Mouse (Mus musculus) olfactory bulb, adult 2 months (tissue): ENCODE results near the gene Ints5. TPM values are rescaled to one million over a fixed set of nuclear protein-coding genes. Genes with fewer than 3 reads are reported as not detected.

Source experiments
- H3K27ac ChIP-seq: fragments of 200-500 bp; 2 replicates; pipeline ENCODE4 v1.5.1; 2012; ENCODE audit warnings: low read depth, low read length; ENCODE audit not compliant: insufficient read depth
- H3K4me1 ChIP-seq: fragments of 200-500 bp; 2 replicates; pipeline ENCODE4 v1.6.1; 2012; ENCODE audit warnings: low read length; ENCODE audit not compliant: control insufficient read depth, insufficient read depth
- H3K4me3 ChIP-seq: fragments of 200-500 bp; 2 replicates; pipeline ENCODE4 v1.5.1; 2012; ENCODE audit warnings: mild to moderate bottlenecking, low read depth, low read length, moderate library complexity; ENCODE audit not compliant: insufficient read depth
- CTCF ChIP-seq: fragments of 200-500 bp; IDR thresholded peaks from 2 replicates; pipeline ENCODE4 v1.5.1; 2012; ENCODE audit warnings: low read depth, mild to moderate bottlenecking, low read length, moderate library complexity; ENCODE audit not compliant: insufficient read depth
- POLR2A ChIP-seq: fragments of 200-500 bp; IDR thresholded peaks from 2 replicates; pipeline ENCODE4 v1.6.1; 2012; ENCODE audit warnings: mild to moderate bottlenecking, low read depth, low read length, moderate library complexity; ENCODE audit not compliant: insufficient read depth
- whole genome bisulfite sequencing: fragments of 180-500 bp; shearing (Covaris S2); methylation state at CpG from one replicate; pipeline ENCODE4 v1.1.7; 2018; 5-methylcytosine and 5-hydroxymethylcytosine counted together
- polyA plus RNA-seq: library from polyadenylated mRNA; stranded (reverse); fragments of >200 nt; gene quantifications from 2 replicates; pipeline ENCODE4 v1.2.4, GENCODE M21; 2012; ENCODE audit warnings: low replicate concordance; ENCODE audit not compliant: missing spikeins, insufficient read depth, insufficient read length

The Ints5 gene
- polyA plus RNA-seq, 1 experiment = not detected

- TF ChIP-seq POLR2A = no peak
- TF ChIP-seq CTCF = no peak
- Histone ChIP-seq H3K4me1 (peaks cover 5% of the 10 kb centered on the region), H3K27ac (no peak overlapping the region), H3K4me3 (no peak overlapping the region)
- WGBS = 87% methylated on average over 2 of the region's 2 CpGs
Measured at GRCm38 (mm10) chr19:8936736-8937135, 43.9 kb downstream of the Ints5 start.

DNA sequence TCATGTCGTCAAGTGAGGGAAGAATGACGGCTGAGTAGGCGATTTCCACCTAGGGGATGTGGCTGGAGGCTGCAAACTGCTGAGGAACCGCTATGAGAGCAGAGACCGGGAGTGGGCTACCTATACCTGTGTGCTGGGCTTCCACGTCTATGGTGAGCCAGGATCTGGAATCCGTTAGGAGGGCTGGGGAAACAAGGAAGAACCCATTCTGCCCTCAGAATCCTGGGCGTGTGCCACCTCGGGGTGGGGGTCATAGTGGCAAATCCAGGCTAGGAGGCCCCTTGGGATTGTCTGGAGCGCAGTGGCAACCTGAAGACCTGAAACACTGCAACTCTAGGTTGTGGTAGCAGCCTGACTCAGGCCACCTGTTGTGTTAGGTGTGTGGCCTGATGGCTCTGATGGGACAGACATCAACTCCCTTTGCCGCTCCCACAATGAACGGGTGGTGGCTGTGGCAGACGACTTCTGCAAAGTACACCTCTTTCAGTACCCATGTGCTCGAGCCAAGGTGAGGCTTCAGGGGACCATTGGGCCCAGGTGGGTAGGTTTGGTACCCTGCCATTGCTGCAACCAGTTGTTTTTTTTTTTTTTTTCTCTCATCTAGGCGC lies 47.8 kb downstream of the Ints5 start:
- Histone ChIP-seq H3K27ac (no peak overlapping the region), H3K4me3 (no peak overlapping the region), H3K4me1 (peaks cover 12% of the 10 kb centered on the region)
- WGBS = 82% methylated on average over 15 of the region's 15 CpGs
- no peak for TF ChIP-seq CTCF
- no peak for TF ChIP-seq POLR2A

- TF ChIP-seq POLR2A (no peak), CTCF (no peak)
- 37% methylated on average over 10 of the region's 10 CpGs for WGBS
- peaks cover 12% of the 10 kb centered on the region for H3K4me1 ChIP-seq
- H3K27ac ChIP-seq = peak overlapping the region; percentile 18; the same call in 1 of the 2 replicates
- peak overlapping the region; percentile 83 for H3K4me3 ChIP-seq
Measured at GRCm38 (mm10) chr19:8941136-8941514, 48.3 kb downstream of the Ints5 start.

DNA sequence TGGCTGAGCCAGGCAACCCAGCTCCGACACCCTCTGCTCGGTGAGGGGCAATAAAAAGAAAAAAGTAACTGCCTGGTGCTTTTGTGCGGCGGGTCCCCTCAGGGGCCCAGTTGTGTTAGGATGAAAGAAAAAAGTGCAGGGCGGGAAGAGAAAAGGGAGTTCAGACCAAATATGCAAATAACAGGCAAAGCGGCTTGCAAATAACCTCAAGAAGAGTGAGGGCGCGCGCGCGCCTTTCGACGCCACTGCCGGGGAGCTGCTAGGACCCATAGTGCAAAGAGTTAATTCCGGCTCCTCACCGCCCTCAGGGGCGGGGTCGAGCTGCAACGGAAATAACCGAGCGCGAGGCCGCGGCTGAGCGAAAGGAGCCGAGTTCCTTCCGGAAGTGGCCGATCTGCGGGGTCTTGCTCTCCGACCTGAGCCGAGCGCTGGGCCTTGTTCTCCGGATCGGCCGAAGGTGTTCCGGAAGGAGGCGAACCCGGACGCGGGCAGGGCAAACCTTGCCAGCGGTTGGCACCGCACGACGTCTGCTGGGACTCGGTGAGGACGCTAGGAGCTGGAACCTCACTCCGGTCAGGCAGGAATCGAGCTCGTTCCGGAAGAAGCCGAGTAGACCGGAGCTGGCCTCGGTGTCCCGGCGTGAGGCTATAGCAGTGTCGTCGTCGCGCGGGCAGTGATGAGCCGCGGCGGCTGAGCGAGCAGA lies 48.9 kb downstream of the Ints5 start, which contains the start of gene Mta2:
Gene Mta2 (plus strand): TSS at position 361 of the 703 bp plus-strand sequence.
- H3K4me1 ChIP-seq = peaks cover 12% of the 10 kb centered on the region
- TF ChIP-seq POLR2A (peak; percentile 45; the same call in 1 of the 2 replicates), CTCF (no peak)
- H3K4me3 ChIP-seq = peak within 1 kb of the TSS; percentile 83
- H3K27ac ChIP-seq = peak within 1 kb of the TSS; percentile 72
- under 1% methylated on average over 64 of the region's 64 CpGs for WGBS

GRCm38 (mm10) chr19:8942276-8942964 lies 49.6 kb downstream of the Ints5 start:
- peaks cover 12% of the 10 kb centered on the region for H3K4me1 ChIP-seq
- peak overlapping the region; percentile 72 for H3K27ac ChIP-seq
- peak overlapping the region; percentile 83 for H3K4me3 ChIP-seq
- TF ChIP-seq POLR2A (no peak), CTCF (no peak)
- under 1% methylated on average over 46 of the region's 46 CpGs for WGBS

DNA sequence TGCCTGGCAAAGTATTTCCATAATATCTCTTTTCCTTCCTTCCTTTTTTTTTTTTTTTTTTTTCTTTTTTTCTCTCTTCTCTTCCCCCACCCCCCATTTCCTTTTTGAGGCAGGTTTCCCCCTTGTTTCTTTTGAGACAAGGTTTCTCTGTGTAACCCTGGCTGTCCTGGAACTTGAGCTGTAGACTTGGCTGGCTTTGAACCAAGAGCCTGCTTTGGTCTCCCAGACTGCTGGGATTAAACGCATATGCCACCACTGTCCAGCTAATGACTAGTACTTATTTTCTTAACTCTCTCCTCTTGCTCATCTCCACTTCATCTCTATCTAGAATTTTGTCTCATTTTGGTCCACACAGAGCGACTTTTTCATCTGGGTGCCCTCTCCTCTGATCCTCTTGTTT lies 50.2 kb downstream of the Ints5 start:
- H3K4me1 ChIP-seq = peaks cover 12% of the 10 kb centered on the region
- H3K4me3 ChIP-seq = peak overlapping the region; percentile 83
- H3K27ac ChIP-seq = no peak overlapping the region
- TF ChIP-seq CTCF = no peak
- no peak for TF ChIP-seq POLR2A
- WGBS = 48% methylated on average over 2 of the region's 2 CpGs

DNA sequence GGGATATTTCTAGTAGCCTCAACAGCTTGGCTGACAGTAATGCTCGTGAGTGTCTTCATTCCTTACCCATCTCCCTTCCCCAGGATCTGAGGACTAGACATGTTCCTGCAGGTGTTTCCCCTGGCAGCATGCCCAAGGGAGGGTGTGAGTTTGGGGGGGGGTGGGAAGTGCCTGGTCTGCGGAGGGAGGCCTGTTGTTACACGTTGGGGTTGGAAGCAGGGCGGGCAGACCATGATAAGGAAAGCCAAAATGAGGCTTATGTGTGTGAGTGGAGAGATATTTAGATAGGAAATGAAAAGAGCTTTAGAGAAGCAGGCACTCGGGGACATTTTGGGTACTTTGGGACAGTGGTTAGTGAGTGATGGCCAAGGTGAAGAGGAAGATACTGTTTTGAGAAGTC lies 51.3 kb downstream of the Ints5 start:
- Histone ChIP-seq H3K4me3 (no peak overlapping the region), H3K4me1 (peaks cover 12% of the 10 kb centered on the region), H3K27ac (no peak overlapping the region)
- no peak for TF ChIP-seq CTCF
- TF ChIP-seq POLR2A = no peak
- 39% methylated on average over 5 of the region's 5 CpGs for WGBS

DNA sequence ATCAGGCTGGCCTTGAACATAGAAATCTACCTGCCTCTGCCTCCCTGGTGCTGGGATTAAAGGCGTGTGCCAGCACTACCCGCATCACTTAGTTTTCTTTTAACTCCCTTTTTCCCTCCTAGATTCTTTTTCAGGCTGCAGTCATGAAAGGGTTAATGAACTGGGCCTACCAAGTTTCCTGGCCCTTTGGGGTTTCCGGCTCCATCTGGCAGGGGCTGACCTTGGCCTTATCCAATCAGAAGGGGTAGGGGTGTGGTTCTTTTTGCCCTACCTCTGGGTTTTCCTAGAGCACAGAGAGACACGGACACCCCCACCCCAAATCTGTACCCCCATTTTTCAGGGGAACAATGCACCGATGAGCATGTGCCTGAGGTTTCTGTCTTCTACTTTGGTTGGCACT lies 51.9 kb downstream of the Ints5 start:
- Histone ChIP-seq H3K27ac (no peak overlapping the region), H3K4me3 (no peak overlapping the region), H3K4me1 (peaks cover 12% of the 10 kb centered on the region)
- 19% methylated on average over 5 of the region's 5 CpGs for WGBS
- TF ChIP-seq CTCF (no peak), POLR2A (no peak)

GRCm38 (mm10) chr19:8945251-8945650 lies 52.4 kb downstream of the Ints5 start:
- no peak overlapping the region for H3K27ac ChIP-seq
- no peak for TF ChIP-seq POLR2A
- TF ChIP-seq CTCF = no peak
- WGBS = 52% methylated on average over 6 of the region's 6 CpGs
- H3K4me1 ChIP-seq = peaks cover 12% of the 10 kb centered on the region
- H3K4me3 ChIP-seq = no peak overlapping the region
